Mouse (Mus musculus) testis, postnatal 10 days (tissue): Measurements from ENCODE around the gene Npas2.

ENCODE experiments used
- DNase-seq: peaks from one replicate; pipeline ENCODE4 v3.0.0; 2021; ENCODE audit warnings: low spot score

Gene Npas2

DNA sequence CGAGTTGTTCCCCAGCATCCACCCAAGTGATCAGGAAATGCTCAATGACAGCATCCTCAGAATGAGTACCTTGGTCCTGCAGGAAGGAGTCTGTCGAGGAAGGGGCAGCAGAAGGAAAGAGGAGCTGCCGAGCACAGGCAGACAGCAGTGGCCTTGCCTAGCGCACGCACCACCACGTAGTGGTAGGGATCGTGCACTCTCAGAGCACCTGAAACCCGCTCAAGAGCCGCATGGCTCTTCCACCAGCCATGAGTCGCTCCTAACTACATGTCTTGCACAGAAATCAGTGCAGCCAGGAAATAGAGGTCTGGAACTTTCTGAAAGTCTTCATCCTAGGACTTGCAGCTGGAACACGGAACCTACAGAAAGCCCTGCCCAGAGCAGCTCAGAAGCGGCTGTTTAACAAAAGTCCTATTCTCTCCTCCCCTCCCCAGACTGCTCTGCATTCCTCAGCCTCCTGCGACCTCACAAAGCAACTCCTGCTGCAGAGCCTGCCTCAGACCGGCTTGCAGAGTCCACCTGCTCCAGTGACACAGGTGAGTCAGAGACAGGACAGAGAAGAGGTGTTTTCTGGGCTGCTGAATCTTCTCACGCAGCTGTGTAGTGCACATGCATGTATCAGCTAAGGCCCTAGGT lies 142.1 kb downstream of the Npas2 start:
- no peak for DNase-seq

DNA sequence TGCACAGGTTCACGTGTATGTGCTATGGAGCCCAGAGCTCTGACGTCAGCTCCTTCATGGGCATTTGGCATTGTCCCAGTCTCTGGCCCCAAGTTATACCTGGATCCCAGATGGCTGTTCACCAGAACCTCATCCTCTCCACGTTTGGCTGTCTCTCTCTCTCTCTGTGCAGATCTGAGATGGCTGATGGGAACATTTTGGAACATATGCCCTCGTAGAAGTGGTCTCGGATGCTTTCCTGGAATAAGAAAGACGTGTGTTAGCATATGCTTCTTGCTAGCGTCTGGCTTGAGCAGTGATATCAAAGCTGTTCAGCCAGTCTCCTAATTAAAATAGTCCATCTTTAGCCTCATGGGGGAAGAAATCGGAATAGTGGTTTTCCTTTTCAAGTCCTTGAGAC lies 143.3 kb downstream of the Npas2 start:
- DNase-seq = no peak

DNA sequence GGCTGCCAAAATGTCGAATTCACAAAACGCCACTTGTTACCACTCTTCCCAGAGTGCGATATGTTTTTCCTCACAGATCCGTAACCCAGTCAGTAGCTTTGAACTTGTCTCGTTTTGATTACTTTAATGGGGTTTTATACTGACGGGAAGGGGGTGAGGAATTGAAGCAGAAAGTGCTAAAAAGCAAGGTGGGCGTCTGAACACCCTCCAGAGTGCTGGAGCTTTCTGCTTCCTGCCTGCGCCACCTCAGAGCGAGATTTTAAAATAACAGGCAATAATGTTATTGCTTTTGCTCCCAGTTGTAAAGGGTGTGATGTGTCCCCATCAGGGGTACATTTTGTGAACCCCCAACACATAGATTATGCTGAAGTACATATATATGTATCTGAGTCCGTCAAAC lies 145.3 kb downstream of the Npas2 start:
- DNase-seq = no peak

DNA sequence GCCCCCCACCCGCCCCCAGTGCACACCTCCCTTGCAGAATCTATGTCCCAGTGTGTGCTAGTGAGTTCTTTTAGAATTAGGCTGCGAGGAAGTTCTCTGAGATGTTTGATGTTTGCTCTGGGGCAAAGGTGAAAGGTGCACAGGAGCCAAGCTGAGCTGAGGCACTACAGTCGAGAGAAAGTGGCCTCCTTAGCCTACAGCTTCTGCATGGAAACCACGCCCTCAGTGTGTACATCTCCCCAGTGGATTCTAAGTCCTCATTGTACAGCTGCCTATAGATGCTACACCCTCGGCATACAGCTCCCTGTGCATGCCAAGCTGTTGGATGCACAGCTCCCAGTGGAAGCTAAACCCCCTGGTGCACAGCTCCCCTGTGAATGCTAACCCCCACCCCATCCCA lies 145.9 kb downstream of the Npas2 start:
- no peak for DNase-seq

DNA sequence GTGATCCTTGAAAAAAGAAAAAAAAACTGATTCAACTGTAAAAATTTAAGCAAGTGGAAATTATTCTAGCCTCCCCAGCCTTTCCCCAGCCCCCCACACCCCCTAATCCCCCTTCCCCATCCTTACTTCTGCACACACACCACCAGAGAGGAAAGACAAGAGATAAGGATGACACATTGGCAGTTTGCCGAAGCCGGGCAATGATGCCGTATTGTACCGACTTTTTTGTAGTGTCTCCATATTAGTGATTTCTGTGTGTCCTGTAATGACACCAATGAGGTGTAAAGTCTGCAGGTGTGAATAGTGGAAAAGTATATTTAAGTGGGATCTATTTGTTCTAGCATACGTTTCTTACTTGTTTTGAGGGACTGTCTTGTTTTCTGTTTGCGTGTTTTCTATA lies 146.6 kb downstream of the Npas2 start:
- DNase-seq = no peak

DNA sequence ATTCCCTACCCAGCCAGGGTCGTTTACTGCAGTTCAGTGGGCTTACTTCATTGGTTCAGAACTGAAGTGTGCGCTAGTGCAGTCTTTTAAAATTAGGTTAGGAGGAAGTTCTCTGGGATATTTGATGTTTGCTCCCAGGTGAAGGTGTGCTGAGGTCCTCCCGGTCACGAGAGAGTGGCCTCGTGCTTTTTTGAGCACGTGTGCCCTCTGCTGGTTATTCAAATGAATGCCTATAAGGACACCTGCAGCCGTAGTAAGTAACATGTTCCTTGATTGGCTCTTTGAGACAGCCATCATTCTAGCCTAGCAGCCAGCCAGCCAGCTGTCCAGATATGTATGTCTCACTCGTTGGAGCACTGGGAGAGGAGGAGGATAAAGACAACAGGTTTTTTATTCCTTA lies 147.1 kb downstream of the Npas2 start:
- DNase-seq = no peak

DNA sequence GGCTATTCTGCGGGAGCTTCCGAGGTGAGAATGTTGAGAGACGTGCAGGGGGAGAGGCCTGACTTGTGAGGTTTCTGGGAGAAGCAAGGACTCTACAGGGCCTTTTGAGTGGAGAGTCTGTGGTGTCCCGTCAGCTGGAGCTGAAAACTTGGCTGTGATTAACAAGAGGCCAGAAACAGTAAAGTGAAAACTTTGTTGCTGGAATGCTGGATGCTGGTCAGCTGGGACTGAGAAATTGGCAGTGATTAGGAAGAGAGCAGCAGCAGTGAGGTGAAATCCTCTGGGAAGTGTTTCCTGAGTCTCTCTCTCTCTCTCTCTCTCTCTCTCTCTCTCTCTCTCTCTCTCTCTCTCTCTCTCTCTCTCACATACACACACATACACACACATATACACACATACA lies 148.3 kb downstream of the Npas2 start:
- no peak for DNase-seq

DNA sequence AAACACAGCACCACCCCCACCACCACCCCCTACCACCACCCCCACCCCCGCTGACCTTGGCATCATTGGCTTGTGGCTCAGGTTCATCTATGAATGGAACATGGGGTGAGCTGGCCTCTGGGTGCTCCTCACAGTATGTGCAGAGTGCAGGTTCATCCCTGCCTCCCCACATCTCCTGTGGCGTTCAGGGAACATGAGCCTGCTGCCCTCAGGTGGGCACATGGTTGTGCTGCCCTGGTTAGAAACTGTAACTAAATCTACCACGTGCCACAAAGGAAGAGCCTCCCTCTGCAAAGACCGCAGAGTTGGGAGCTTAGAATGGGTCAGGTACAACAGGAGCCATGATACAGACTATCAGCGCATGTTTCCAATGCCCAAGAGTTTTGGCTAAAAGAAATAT lies 149.7 kb downstream of the Npas2 start:
- DNase-seq = no peak

DNA sequence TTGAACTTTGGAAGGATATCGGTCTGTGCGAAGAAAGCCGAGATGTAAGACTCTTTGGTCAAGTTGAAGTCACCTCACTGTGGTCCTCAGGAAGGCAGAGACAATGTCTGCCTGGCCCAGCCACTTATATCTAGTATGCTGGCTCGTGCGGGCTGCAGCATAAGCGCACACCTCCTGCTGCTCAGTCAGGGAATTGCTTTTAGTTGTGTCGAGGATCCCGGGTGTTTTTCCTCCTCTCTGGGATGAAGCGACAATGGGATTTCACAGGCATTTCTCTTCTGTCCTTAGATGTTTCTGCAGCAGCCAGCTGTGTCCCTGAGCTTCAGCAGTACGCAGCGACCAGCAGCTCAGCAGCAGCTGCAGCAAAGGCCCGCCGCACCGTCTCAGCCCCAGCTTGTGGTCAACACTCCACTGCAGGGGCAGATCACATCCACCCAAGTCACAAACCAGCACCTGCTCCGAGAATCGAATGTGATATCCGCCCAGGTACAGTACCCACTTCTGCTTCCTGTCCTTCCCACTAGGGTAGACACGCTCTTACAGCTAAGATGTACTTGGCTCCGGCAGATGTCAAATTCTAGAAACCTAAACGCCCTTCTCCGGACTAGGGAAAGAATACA lies 151.6 kb downstream of the Npas2 start:
- DNase-seq = peak; percentile 62

DNA sequence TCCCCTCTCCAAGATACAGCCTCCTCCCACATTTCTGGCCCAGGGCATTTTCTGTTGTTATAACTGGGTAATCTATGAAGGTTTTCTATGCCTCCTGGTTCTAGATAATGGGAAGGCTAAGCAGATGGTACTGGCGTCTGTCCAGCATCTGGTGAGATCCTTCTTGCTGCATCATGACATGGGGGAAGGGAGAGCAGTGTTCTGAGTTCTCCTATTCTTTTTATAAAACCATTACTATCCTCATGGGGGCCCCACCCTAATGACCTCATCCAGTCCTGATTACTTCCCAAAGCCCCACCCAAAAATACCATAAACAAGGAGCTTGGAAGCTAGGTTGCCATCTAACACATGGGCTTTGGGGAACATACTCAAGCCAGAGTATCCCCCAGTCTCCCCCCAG lies 155.5 kb downstream of the Npas2 start:
- no peak for DNase-seq

DNA sequence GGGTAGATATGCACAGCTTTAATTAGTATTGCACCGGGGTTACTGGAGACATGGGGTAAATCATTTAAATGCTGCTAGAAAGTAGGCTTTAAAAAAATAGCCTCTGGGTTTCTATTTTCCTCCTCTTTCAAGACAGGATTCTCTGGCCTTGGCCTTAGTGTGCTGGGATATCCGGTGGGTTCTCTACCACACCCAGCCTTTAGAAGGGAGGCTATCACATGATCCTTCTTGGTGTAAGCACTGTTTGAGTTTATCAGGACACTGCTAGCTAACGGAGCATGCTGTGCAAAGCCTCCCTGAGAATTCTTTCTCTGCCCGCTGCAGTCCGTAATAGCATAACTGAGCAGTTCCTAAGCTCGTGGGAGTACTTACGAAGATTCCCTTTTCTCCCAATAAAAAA lies 155.9 kb downstream of the Npas2 start:
- DNase-seq = no peak

DNA sequence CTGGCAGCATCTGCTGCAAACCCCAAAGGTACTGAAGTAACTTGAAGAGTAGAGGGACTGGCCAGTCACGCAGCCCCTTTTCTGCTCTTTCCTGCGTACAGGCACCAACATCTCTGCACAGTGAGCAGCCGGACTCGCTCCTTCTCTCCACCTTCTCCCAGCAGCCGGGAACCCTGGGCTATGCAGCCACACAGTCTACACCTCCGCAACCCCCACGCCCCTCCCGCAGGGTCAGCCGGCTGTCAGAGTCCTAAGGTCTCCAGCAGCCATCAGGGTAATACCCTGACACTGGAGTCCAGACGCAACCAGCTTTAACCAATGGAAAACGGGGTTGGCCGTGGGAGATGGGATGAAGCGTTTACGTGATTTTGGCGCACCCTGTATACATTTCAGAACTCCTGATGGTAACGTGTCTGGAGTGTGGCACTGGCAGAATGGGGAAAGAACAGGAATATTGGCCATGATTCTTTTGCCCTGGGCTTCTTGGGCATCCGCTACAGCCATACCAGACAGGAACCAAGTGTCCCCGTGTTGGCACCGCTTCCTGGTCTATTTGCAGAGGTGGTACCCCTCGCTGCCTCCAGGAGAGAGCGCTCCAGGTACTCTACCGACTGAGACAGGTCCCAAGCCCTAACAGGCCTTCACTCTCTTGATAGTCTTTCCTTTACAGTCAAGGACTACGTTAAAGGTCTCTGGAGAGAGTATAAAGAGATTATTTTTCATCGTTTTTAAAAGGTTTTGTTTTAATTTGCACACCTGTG lies 168.4 kb downstream of the Npas2 start:
- no peak for DNase-seq

DNA sequence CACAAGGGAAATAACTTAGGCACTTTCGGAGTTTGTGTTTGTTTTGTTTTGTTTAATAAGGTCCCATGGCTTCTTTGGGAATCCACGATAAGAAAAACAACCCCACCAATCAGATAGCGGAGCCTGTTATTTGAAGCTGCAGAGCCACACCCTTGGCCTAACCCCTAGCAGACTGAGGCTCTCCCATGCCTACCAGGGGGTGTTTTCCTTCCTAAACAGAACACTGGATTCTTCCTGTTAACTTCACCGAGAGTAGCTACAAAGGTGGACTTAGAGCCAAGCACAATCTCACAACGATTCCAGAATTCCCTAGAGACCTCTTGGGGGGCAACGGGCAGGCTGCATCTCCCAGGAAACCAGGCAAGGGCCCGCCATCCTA lies 169.0 kb downstream of the Npas2 start:
- DNase-seq = no peak

DNA sequence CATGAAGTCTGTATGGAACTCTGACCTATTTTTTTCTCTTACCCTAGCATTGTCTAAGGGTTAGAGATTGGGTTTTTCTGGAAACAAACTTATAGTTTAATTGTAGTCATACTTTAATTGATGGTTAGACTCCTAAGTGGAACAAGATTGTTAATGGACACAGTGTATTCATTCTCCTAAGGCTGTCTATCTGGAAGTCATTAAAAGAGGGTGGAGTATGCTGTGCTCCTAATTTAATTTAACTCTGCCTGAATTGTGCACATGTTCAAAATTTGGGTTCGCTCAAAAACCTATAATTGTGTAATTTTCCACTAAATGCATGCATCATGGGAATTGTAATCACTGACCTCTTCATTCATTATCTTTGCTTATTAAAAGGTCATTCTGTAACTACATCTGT lies 172.0 kb downstream of the Npas2 start:
- no peak for DNase-seq

DNA sequence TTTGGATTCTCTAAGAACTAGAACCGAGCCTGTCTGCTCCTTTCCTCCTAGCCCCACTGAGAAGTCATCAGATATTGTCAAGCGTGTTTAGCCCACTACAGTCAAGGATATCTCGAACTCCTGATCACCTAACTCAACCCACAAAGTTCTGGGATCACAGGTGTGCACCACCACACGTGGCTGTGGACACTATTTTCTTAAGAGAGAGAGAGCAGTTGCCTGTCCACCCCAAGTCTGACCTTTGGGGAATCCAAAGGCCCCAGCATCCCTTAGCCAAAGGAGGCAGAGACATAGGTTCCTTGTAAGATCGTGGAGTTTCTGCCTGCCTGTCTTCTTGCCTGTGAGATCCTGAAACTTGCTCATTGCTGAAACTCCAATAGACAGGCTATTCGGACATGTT lies 173.5 kb downstream of the Npas2 start:
- no peak for DNase-seq

DNA sequence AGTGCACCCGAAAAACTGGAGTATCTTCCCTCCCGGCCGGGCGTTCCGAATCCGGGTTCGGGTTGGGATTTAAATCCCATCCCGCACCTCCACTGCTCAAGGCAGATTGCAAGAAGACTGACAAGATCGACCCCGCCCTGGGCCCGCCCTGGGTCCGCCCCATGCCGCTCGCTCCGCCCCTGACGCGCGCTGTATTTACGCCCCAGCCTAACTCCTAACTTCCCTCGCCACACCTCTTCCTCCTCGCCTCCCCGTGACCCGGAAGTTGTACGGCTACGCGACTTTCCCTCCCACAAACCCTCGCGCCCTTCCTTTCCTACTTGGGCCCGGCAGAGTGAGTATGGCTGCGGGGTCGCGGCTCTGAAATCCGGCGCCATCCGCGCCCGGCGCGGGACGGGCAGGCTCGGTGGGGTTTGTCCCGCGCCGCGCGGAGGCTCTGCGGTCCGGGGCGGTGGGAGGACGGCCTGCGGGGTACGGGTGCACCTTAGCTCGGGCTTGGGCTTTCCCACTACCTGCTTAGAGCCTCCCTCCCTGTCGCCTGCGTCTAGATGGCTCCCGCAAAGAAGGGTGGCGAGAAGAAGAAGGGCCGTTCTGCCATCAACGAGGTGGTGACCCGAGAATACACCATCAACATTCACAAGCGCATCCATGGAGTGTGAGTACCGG lies 174.2 kb downstream of the Npas2 start, which contains the start of gene Rpl31:
TSS of gene Rpl31 (plus strand) at position 242 of the 666 bp plus-strand sequence.
- peak; percentile 98 for DNase-seq

DNA sequence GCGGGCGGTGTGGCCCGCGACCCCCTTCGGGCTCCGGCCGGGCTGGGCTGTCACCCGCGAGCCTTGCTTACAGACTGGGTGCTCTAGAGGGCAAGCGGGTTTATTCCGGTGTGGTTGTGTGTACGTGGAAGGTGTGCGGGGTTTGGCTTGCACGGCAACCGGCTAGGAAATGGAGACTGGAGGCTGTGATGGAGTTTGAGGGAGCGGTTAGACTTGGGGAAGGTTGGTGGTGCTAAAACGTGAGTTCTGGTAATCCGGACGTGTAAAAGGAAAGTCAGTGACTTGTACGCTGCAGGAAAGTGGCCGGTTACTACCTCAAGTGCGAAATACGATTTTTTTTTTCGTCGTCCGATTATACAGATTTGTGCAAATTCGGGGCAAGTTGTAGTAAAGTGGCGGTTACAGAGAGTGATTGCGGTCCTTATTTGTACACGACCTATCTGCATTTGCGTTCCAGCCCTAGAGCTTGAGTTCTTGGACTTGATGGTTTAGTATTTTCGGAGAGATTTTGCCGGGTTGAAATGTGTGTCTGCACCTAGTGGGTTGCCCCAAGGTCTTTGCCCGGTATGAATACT lies 174.8 kb downstream of the Npas2 start:
- peak; percentile 54 for DNase-seq

DNA sequence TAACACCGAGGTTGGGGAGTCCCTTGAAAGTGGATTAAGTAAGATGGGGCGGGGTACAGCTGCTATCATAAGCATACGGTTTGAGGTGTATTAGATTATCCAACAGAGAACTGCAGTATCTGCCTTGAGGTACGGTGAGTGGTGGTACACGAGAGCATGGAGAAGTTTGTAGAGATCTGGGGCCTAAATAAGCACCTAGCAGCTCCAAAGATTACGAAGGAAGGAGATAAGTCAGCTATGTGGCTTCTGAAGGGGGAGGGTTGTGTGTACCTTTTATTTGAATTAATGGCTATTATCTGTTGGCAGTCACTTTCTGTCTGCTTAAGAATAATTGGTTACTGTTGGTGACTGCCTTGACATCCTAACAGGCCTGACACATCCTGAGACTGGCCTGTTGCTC lies 176.9 kb downstream of the Npas2 start:
- no peak for DNase-seq

DNA sequence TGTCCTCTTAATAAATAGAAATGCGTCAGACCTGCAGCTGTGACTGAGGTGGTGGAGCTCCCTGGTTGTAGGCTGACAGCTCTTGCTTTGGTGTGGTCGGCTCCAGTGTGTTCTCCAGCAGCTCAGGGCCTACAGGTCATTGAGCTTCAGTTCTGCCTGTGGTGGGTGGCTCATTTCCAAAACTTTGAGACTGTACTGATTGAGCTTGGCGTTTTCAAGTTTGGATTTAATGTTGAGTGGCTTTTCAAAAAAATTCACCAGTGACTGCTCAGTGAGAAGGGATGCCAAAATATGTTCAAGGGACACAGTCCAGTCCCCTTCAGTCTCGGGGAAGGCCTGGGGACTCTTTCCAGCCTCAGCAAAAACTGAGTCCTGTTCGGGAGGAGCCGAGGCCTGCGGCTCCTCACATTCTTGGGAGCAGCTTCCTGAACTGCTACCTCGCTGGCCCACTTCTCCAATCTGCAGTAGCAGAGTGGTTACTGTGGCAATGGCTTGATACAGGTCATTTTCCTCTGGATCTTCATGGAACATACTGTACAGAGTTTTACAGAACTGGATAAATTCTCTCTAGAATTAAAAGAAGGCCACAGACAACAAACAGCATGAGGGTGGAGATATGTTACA lies 178.8 kb downstream of the Npas2 start:
- DNase-seq = no peak

DNA sequence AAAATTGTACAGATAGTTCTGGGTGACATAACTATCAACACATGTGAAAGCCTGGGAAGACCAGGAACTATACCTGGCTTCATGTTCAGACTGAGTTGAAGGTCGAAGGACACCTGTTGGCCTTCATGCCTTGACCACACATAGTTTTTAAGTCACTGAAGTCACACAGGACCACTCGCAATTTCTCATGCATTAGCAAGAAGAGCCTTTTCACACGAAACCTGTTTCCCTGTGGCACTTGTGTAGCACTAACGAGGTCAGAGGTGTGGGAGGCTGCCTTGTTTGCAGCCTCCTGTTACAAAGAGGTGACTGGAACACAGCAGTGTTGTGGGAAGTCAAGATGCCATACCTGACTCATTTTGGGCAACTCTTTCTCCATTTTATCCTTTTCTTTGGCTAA lies 179.8 kb downstream of the Npas2 start:
- no peak for DNase-seq

DNA sequence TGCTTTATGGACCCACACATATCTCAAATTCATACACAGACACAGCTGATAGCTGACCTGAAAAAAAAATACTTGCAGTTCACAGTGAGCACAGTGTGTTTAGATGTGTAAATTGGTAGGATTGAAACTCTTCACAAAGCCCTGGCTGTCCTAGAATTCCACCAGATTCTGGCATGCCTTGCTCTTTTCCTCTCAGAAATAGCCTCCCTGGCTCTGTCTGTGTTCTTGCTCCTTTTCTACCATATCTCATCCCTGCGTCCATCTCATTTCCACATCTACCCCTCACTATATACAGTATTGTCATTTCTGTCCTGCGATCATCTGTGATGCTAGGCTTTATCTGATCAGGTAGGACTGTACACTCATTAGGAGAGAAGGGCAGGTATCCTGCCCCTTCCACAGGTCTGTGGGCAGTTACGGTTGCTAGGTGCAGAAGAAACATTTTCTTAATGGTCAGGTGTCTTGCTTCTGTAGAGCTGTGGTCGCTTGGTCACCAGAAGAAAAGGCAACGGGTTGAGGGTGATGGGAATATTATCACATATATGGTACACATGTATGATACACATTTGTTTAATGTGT lies 180.8 kb downstream of the Npas2 start:
- no peak for DNase-seq

DNA sequence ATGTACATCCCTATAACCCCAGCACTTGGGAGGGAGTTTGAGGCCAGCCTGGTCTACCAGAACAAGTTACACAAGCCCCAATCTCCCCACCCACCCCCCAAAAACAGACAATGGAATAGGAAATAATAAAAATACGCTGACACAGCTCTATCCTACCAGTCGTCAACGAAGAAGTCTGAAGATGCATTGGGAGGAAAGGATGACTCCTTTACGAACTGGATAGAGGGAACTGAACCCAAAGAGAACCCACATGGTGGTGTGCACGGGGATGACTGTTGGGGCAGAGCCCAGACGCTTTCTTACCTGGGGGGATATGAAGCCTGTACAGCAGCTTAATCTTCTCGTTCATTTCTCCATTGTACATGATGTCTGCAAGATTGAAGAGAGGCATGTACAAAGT lies 182.6 kb downstream of the Npas2 start:
- no peak for DNase-seq
